8 mouse cellular contexts compared by ENCODE assay signal in genomic region chr14:78307286-78308237, GRCm38 (mm10). TPM values are rescaled to one million over a fixed set of nuclear protein-coding genes. Genes with fewer than 3 reads are reported as not detected.
DNase-seq lines count a peak whose midpoint lies in the region; ATAC-seq and TF ChIP-seq lines count a peak whose summit lies in the region.

Tnfsf11 (minus strand) TSS chr14:78308043.

- H3K36me3 ChIP-seq in kidney, embryonic 14.5 days (ENCODE audit: control insufficient read depth, insufficient read depth, low read length): no peaks in the 10 kb centered on the region
- H3K36me3 ChIP-seq in forebrain, embryonic 10.5 days (replicated peaks): no peaks in the 10 kb centered on the region
- H3K36me3 ChIP-seq in intestine, postnatal 0 days (ENCODE audit: control insufficient read depth, insufficient read depth): no peaks in the 10 kb centered on the region
- H3K36me3 ChIP-seq in neural tube, embryonic 13.5 days: no peaks in the 10 kb centered on the region

- peaks cover 25% of the 10 kb centered on the region for H3K27me3 ChIP-seq in kidney, embryonic 14.5 days (ENCODE audit: control insufficient read depth, insufficient read depth, low read length)
- H3K27me3 ChIP-seq in forebrain, embryonic 10.5 days (ENCODE audit: poor library complexity, severe bottlenecking): peaks cover 43% of the 10 kb centered on the region
- H3K27me3 ChIP-seq in intestine, postnatal 0 days (replicated peaks; ENCODE audit: control insufficient read depth, insufficient read depth, low read length): peaks cover 18% of the 10 kb centered on the region
- peaks cover 36% of the 10 kb centered on the region for H3K27me3 ChIP-seq in neural tube, embryonic 13.5 days

- no peak within 1 kb of the TSS for H3K27ac ChIP-seq in kidney, embryonic 14.5 days (ENCODE audit: low read depth, low read length)
- peak within 1 kb of the TSS; percentile 53; the same call in 1 of the 2 replicates for H3K27ac ChIP-seq in forebrain, embryonic 10.5 days
- H3K27ac ChIP-seq in intestine, postnatal 0 days (ENCODE audit: low read depth, low read length): no peak within 1 kb of the TSS
- H3K27ac ChIP-seq in neural tube, embryonic 13.5 days (replicated peaks): no peak within 1 kb of the TSS

- under 1% methylated on average over 39 of the region's 51 CpGs for WGBS in kidney, embryonic 14.5 days
- WGBS in forebrain, embryonic 10.5 days: 1% methylated on average over 51 of the region's 51 CpGs
- WGBS in intestine, postnatal 0 days: under 1% methylated on average over 34 of the region's 51 CpGs
- WGBS in neural tube, embryonic 13.5 days: under 1% methylated on average over 43 of the region's 51 CpGs

- peak within 1 kb of the TSS; percentile 52 for H3K4me3 ChIP-seq in kidney, embryonic 14.5 days (ENCODE audit: low read length)
- peak within 1 kb of the TSS; percentile 62 for H3K4me3 ChIP-seq in forebrain, embryonic 10.5 days
- H3K4me3 ChIP-seq in intestine, postnatal 0 days (ENCODE audit: low read depth, low read length): peak within 1 kb of the TSS; percentile 32
- H3K4me3 ChIP-seq in neural tube, embryonic 13.5 days: peak within 1 kb of the TSS; percentile 42

- no peak for DNase-seq in kidney, adult 18-20 months
- DNase-seq in ES-CJ7 (ENCODE audit: low read depth, low spot score): peak; percentile 42
- DNase-seq in forebrain, embryonic 10.5 days (ENCODE audit: extremely low spot score, low spot score): peak; percentile 32
- no peak for DNase-seq in right cerebral cortex, postnatal 25 days
- DNase-seq in lung, postnatal 14 days: no peak

- ATAC-seq in kidney, embryonic 14.5 days (ENCODE audit: low FRiP score, low TSS enrichment): peak; percentile 79
- ATAC-seq in intestine, postnatal 0 days: no peak
- no peak for ATAC-seq in neural tube, embryonic 13.5 days (ENCODE audit: low read depth)

- H3K9ac ChIP-seq in kidney, embryonic 14.5 days (ENCODE audit: low read depth, low read length): peak within 1 kb of the TSS; percentile 42; the same call in 1 of the 2 replicates
- no peak within 1 kb of the TSS for H3K9ac ChIP-seq in intestine, postnatal 0 days (ENCODE audit: low read depth, low read length)
- peak within 1 kb of the TSS; percentile 60 for H3K9ac ChIP-seq in neural tube, embryonic 13.5 days

- H3K9me3 ChIP-seq in kidney, embryonic 14.5 days (ENCODE audit: control insufficient read depth, low read length): no peaks in the 10 kb centered on the region
- H3K9me3 ChIP-seq in forebrain, embryonic 10.5 days: no peaks in the 10 kb centered on the region
- no peaks in the 10 kb centered on the region for H3K9me3 ChIP-seq in intestine, postnatal 0 days (ENCODE audit: control insufficient read depth)
- H3K9me3 ChIP-seq in neural tube, embryonic 13.5 days: no peaks in the 10 kb centered on the region

- no peaks in the 10 kb centered on the region for H3K4me1 ChIP-seq in kidney, embryonic 14.5 days (ENCODE audit: control insufficient read depth, insufficient read depth, low read length)
- H3K4me1 ChIP-seq in forebrain, embryonic 10.5 days: peaks cover 14% of the 10 kb centered on the region
- H3K4me1 ChIP-seq in intestine, postnatal 0 days (replicated peaks; ENCODE audit: control insufficient read depth, insufficient read depth, low read length): no peaks in the 10 kb centered on the region
- peaks cover 10% of the 10 kb centered on the region for H3K4me1 ChIP-seq in neural tube, embryonic 13.5 days (replicated peaks)

- peak within 1 kb of the TSS; percentile 93 for H3K4me2 ChIP-seq in kidney, embryonic 14.5 days (replicated peaks; ENCODE audit: low read depth, low read length)
- H3K4me2 ChIP-seq in intestine, postnatal 0 days (replicated peaks; ENCODE audit: low read depth): peak within 1 kb of the TSS; percentile 62
- peak within 1 kb of the TSS; percentile 86 for H3K4me2 ChIP-seq in neural tube, embryonic 13.5 days

- no peak for TF ChIP-seq CTCF in intestine, postnatal 0 days (IDR thresholded peaks at IDR 0.05; ENCODE audit: low read depth)

RNA-seq across cellular contexts. Expression of gene Tnfsf11, which starts in this region (rescaled TPM):
- 0.24 and 0.43 TPM in 2 replicates for polyA plus RNA-seq in kidney, embryonic 14.5 days (2014; fragmentation: Nextera tagmentation; extraction: Ambion mirVana)
- polyA plus RNA-seq in forebrain, embryonic 10.5 days (2016; fragmentation: Nextera tagmentation; extraction: Ambion mirVana): 0.19 and 0.26 TPM in 2 replicates
- polyA plus RNA-seq in intestine, postnatal 0 days (2015; fragmentation: Nextera tagmentation; extraction: Ambion mirVana): 0.10 and 0.26 TPM in 2 replicates
- not detected in 2 replicates for polyA plus RNA-seq in neural tube, embryonic 13.5 days (2015; fragmentation: Nextera tagmentation; extraction: Ambion mirVana)

Comparison
In these comparisons a context has a peak if more than half of its experiments do, and no peak if none do; other contexts are left out.
1. Peak in ATAC-seq, H3K4me3 ChIP-seq, H3K9ac ChIP-seq and H3K4me2 ChIP-seq in kidney, embryonic 14.5 days; RNA of the gene not detected or under 1 TPM.
2. Peak in DNase-seq, H3K4me3 ChIP-seq and H3K27ac ChIP-seq in forebrain, embryonic 10.5 days; RNA of the gene not detected or under 1 TPM.